Mouse (Mus musculus) limb, embryonic 14.5 days (tissue): ENCODE measurements around the gene Cnnm3. TPM values are rescaled to one million over a fixed set of nuclear protein-coding genes. Genes with fewer than 3 reads are reported as not detected.

Experiments used
- ATAC-seq: fragments of 200-750 bp; cut with Nextera tagmentation; 2 replicates; pipeline ENCODE4 v1.8.0; 2017; ENCODE audit warnings: low read depth, moderate number of reproducible peaks, moderate TSS enrichment; ENCODE audit not compliant: low FRiP score
- DNase-seq: peaks from one replicate; pipeline ENCODE4 v3.0.0-alpha.2; 2015; ENCODE audit warnings: low spot score
- H3K27ac ChIP-seq: fragments of 300-500 bp; sonication (generic); replicated peaks from 2 replicates; pipeline ENCODE4 v1.5.1; 2014; ENCODE audit warnings: low read depth, mild to moderate bottlenecking, low read length, moderate library complexity, mixed read lengths
- H3K27me3 ChIP-seq: fragments of 300-500 bp; sonication (generic); 2 replicates; pipeline ENCODE4 v1.6.1; 2014; ENCODE audit warnings: low read length, mixed read lengths; ENCODE audit not compliant: control insufficient read depth, insufficient read depth
- H3K36me3 ChIP-seq: fragments of 300-500 bp; sonication (generic); 2 replicates; pipeline ENCODE4 v1.6.1; 2014; ENCODE audit warnings: mild to moderate bottlenecking, low read length, moderate library complexity, mixed read lengths; ENCODE audit not compliant: control insufficient read depth, insufficient read depth
- H3K4me1 ChIP-seq: fragments of 300-500 bp; sonication (generic); 2 replicates; pipeline ENCODE4 v1.6.1; 2014; ENCODE audit warnings: antibody characterized with exemption, low read length, mixed read lengths; ENCODE audit not compliant: control insufficient read depth, insufficient read depth
- H3K4me2 ChIP-seq: fragments of 300-500 bp; sonication (generic); replicated peaks from 2 replicates; pipeline ENCODE4 v1.6.1; 2014; ENCODE audit warnings: low read depth, mild to moderate bottlenecking, low read length, moderate library complexity; ENCODE audit not compliant: severe bottlenecking
- H3K4me3 ChIP-seq: fragments of 300-500 bp; sonication (generic); replicated peaks from 2 replicates; pipeline ENCODE4 v1.5.1; 2014; ENCODE audit warnings: low read length
- H3K9ac ChIP-seq: fragments of 300-500 bp; sonication (generic); 2 replicates; pipeline ENCODE4 v1.6.1; 2014; ENCODE audit warnings: mild to moderate bottlenecking, low read depth, low read length, moderate library complexity; ENCODE audit not compliant: severe bottlenecking
- H3K9me3 ChIP-seq: fragments of 300-500 bp; sonication (generic); 2 replicates; pipeline ENCODE4 v1.6.1; 2016; ENCODE audit warnings: low read length; ENCODE audit not compliant: control insufficient read depth
- POLR2A ChIP-seq: fragments of 200-500 bp; IDR thresholded peaks from 2 replicates; pipeline ENCODE4 v1.8.0; 2012; ENCODE audit warnings: inconsistent platforms, mild to moderate bottlenecking, moderate library complexity, borderline replicate concordance; ENCODE audit not compliant: insufficient read depth, insufficient read length; ENCODE audit errors: extremely low read depth
- WGBS: fragments of 180-500 bp; shearing (Covaris S2); extraction: QIAGEN DNeasy Blood & Tissue Kit; methylation state at CpG from one replicate; pipeline ENCODE4 v1.1.7; 2014; 5-methylcytosine and 5-hydroxymethylcytosine counted together
- polyA plus RNA-seq, 2 experiments: library from polyadenylated mRNA; depleted of rRNA in 1 of 2; stranded (reverse) in 1 of 2; unstranded in 1 of 2; fragments of >200 nt; fragmentation: Nextera tagmentation in 1 of 2; extraction: Ambion mirVana in 1 of 2; gene quantifications; 2 replicates each; pipeline versions ENCODE4 v1.2.1 to v1.2.3; 2012 to 2014

The Cnnm3 gene
- polyA plus RNA-seq, 2 experiments, result 6.4 to 22.5 TPM

GRCm38 (mm10) chr1:36562388-36562787 lies 50.7 kb downstream of the Cnnm3 start:
- no peak for ATAC-seq
- no peak overlapping the region for H3K9ac ChIP-seq
- no peak overlapping the region for H3K4me2 ChIP-seq
- H3K4me1 ChIP-seq, result peaks cover 26% of the 10 kb centered on the region
- WGBS, result 63% methylated on average over 4 of the region's 4 CpGs
- DNase-seq, result no peak
- no peak overlapping the region for H3K4me3 ChIP-seq
- no peak for TF ChIP-seq POLR2A
- H3K36me3 ChIP-seq, result no peaks in the 10 kb centered on the region
- H3K27me3 ChIP-seq, result no peaks in the 10 kb centered on the region
- no peaks in the 10 kb centered on the region for H3K9me3 ChIP-seq
- no peak overlapping the region for H3K27ac ChIP-seq

GRCm38 (mm10) chr1:36563197-36563596 lies 51.5 kb downstream of the Cnnm3 start:
- Histone ChIP-seq H3K36me3 (no peaks in the 10 kb centered on the region), H3K9ac (no peak overlapping the region), H3K4me3 (no peak overlapping the region), H3K4me1 (peaks cover 31% of the 10 kb centered on the region), H3K4me2 (no peak overlapping the region), H3K27me3 (no peaks in the 10 kb centered on the region), H3K27ac (no peak overlapping the region), H3K9me3 (no peaks in the 10 kb centered on the region)
- 61% methylated on average over 2 of the region's 2 CpGs for WGBS
- DNase-seq, result no peak
- TF ChIP-seq POLR2A, result no peak
- no peak for ATAC-seq

GRCm38 (mm10) chr1:36563632-36564031 lies 52.0 kb downstream of the Cnnm3 start:
- TF ChIP-seq POLR2A, result no peak
- ATAC-seq (no peak), DNase-seq (no peak)
- Histone ChIP-seq H3K4me3 (no peak overlapping the region), H3K4me1 (peaks cover 30% of the 10 kb centered on the region), H3K4me2 (no peak overlapping the region), H3K9ac (no peak overlapping the region), H3K27ac (no peak overlapping the region), H3K9me3 (no peaks in the 10 kb centered on the region), H3K27me3 (no peaks in the 10 kb centered on the region), H3K36me3 (no peaks in the 10 kb centered on the region)
- WGBS, result 38% methylated on average over 4 of the region's 4 CpGs

GRCm38 (mm10) chr1:36564101-36564500 lies 52.4 kb downstream of the Cnnm3 start:
- H3K36me3 ChIP-seq, result no peaks in the 10 kb centered on the region
- DNase-seq (no peak), ATAC-seq (no peak)
- TF ChIP-seq POLR2A, result no peak
- H3K4me2 ChIP-seq, result no peak overlapping the region
- H3K4me1 ChIP-seq, result peaks cover 25% of the 10 kb centered on the region
- H3K9me3 ChIP-seq, result no peaks in the 10 kb centered on the region
- no peak overlapping the region for H3K27ac ChIP-seq
- 76% methylated on average over 6 of the region's 6 CpGs for WGBS
- H3K9ac ChIP-seq, result no peak overlapping the region
- H3K27me3 ChIP-seq, result no peaks in the 10 kb centered on the region
- no peak overlapping the region for H3K4me3 ChIP-seq

- H3K36me3 ChIP-seq, result no peaks in the 10 kb centered on the region
- DNase-seq, result no peak
- WGBS, result 11% methylated on average over 2 of the region's 2 CpGs
- H3K4me3 ChIP-seq, result no peak overlapping the region
- H3K27ac ChIP-seq, result no peak overlapping the region
- ATAC-seq, result no peak
- peaks cover 18% of the 10 kb centered on the region for H3K4me1 ChIP-seq
- H3K9me3 ChIP-seq, result no peaks in the 10 kb centered on the region
- H3K27me3 ChIP-seq, result no peaks in the 10 kb centered on the region
- no peak overlapping the region for H3K4me2 ChIP-seq
- no peak for TF ChIP-seq POLR2A
- H3K9ac ChIP-seq, result no peak overlapping the region
These were observed 54.8 kb downstream of the Cnnm3 start for GRCm38 (mm10) chr1:36566425-36566824.
